Mouse (Mus musculus) stomach, embryonic 16.5 days (tissue): ENCODE measurements at regions not wholly inside any gene's neighbourhood (a gene's known extent, or its start where the extent isn't known, plus 50 kb on each side); places are given as distances from the start of the nearest gene placed in this dataset.
A peak's percentile ranks its signal among the peaks of the same experiment; 100 is the strongest.
"Not testable (repeated sequence)": the region's sequence is repeated elsewhere in the genome, so short reads cannot be mapped to it uniquely, and the experiment has no call there.

Experiments
- ATAC-seq: fragments of 200-750 bp; cut with Nextera tagmentation; 2 replicates; pipeline ENCODE4 v1.8.0; 2017; ENCODE audit warnings: moderate number of reproducible peaks, moderate TSS enrichment; ENCODE audit not compliant: insufficient read depth, low FRiP score
- H3K27ac ChIP-seq: fragments of 300-500 bp; sonication (generic); 2 replicates; pipeline ENCODE4 v1.5.1; 2014; ENCODE audit warnings: low read length
- H3K27me3 ChIP-seq: fragments of 300-500 bp; sonication (generic); 2 replicates; pipeline ENCODE4 v1.6.1; 2014; ENCODE audit warnings: low read length, control low read depth, mixed read lengths; ENCODE audit not compliant: control insufficient read depth, insufficient read depth
- H3K36me3 ChIP-seq: fragments of 300-500 bp; sonication (generic); 2 replicates; pipeline ENCODE4 v1.6.1; 2014; ENCODE audit warnings: low read length; ENCODE audit not compliant: control insufficient read depth, insufficient read depth
- H3K4me1 ChIP-seq: fragments of 300-500 bp; sonication (generic); 2 replicates; pipeline ENCODE4 v1.6.1; 2014; ENCODE audit warnings: low read length, control low read depth, mixed read lengths; ENCODE audit not compliant: control insufficient read depth, insufficient read depth
- H3K4me2 ChIP-seq: fragments of 300-500 bp; sonication (generic); 2 replicates; pipeline ENCODE4 v1.6.1; 2014; ENCODE audit warnings: low read depth, low read length, mixed read lengths
- H3K4me3 ChIP-seq: fragments of 300-500 bp; sonication (generic); replicated peaks from 2 replicates; pipeline ENCODE4 v1.5.1; 2014; ENCODE audit warnings: mild to moderate bottlenecking, low read length
- H3K9ac ChIP-seq: fragments of 300-500 bp; sonication (generic); 2 replicates; pipeline ENCODE4 v1.6.1; 2014; ENCODE audit warnings: low read length
- H3K9me3 ChIP-seq: fragments of 300-500 bp; sonication (generic); replicated peaks from 2 replicates; pipeline ENCODE4 v1.6.1; 2016; ENCODE audit warnings: low read length, control low read depth; ENCODE audit not compliant: control insufficient read depth
- WGBS: fragments of 180-500 bp; shearing (Covaris S2); extraction: QIAGEN DNeasy Blood & Tissue Kit; methylation state at CpG from one replicate; pipeline ENCODE4 v1.1.7; 2014; 5-methylcytosine and 5-hydroxymethylcytosine counted together

DNA sequence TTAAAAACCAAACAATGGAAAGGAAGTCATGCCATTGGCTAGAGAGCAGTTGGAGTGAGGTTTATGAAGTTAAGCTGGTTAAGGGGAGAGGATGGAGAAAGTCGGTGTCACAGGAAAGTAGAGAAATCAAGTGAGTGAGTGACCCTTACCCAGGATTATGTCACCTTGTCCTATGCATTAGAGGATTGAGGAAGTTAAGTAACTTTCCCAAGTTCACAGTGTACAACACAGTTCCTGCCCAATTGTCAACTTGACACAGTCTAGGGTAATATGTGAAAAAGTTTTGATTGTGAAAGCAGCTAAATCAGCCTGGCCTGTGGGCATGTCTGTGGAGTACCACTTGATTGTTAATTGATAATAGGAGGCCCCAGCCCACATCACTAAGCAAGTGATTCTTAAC is 156.0 kb upstream of the Creb1 start:
- ATAC-seq = not testable (repeated sequence)

DNA sequence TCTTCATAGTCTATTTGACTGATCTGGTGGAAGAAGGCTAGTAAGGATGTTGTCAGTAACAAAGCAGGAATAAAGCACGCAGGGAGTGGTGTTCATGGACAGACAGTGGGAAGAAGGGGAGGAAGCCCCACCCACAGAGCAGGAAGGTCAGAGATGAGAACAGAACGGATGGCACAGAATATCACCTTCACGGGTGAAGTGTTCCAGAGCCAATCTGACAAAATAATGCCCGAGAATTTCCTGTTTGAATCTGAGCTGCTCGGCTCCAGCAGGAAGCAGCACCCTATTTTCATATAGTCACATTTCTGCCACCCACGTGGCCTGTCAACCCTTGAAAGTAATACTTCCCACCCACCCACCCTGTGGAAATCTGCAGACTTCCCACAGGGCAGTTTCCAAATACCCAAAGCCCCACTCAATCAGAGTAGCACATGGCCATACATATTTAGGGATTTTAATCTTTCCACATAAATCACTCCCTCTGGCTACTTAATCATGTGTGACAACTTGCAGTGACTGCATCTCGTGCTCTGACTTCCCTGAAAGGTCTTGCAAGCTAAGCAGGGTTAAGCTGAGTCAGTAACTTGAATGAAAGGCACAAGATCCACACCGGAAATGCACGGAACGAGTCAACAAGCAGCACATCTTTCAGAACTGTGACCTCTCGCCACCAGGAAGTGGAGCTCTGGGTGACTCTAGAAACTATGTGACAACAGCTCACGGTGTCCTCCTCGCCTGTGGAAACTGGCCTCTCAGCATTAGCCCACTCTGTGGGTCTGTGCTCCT is 158.0 kb upstream of the Creb1 start:
- WGBS = 56% methylated on average over 13 of the region's 13 CpGs
- no peaks in the 10 kb centered on the region for H3K27me3 ChIP-seq
- no peak for ATAC-seq

More for the DNA sequence above, 156.0 kb upstream of the Creb1 start:
- H3K4me3 ChIP-seq, H3K4me2 ChIP-seq, H3K9me3 ChIP-seq, H3K27ac ChIP-seq, H3K27me3 ChIP-seq, H3K4me1 ChIP-seq, H3K9ac ChIP-seq, H3K36me3 ChIP-seq: not testable (repeated sequence)
- WGBS = 88% methylated on average over 1 of the region's 1 CpGs

DNA sequence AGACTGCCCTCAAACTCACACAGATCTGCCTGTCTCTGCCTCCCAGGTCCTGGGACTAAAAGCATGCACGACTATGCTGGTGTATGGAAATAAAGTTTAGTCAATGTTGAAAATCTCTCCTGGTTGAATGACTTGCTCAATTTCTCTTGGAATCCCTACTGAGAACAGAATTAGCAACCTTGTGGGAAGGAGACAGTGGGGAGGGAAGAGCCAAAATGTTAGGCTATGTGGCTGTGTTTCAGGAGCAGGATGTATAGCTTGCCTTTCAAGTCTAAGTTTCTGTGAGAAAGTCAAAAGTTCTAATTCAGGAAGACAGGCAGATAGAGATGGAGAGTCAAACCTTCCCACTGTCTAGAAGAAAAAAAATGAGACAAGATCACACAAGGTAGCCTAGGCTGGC is 168.3 kb upstream of the Creb1 start:
- Histone ChIP-seq H3K27me3 (no peaks in the 10 kb centered on the region), H3K9ac (no peak overlapping the region), H3K4me3 (no peak overlapping the region), H3K4me1 (no peaks in the 10 kb centered on the region), H3K27ac (no peak overlapping the region), H3K9me3 (no peaks in the 10 kb centered on the region), H3K4me2 (no peak overlapping the region), H3K36me3 (no peaks in the 10 kb centered on the region)
- ATAC-seq = no peak
- WGBS = 77% methylated on average over 1 of the region's 1 CpGs

More for the DNA sequence above, 158.0 kb upstream of the Creb1 start:
- Histone ChIP-seq H3K4me1 (no peaks in the 10 kb centered on the region), H3K27ac (no peak overlapping the region), H3K4me2 (no peak overlapping the region), H3K9me3 (no peaks in the 10 kb centered on the region), H3K36me3 (no peaks in the 10 kb centered on the region), H3K9ac (no peak overlapping the region), H3K4me3 (no peak overlapping the region)

DNA sequence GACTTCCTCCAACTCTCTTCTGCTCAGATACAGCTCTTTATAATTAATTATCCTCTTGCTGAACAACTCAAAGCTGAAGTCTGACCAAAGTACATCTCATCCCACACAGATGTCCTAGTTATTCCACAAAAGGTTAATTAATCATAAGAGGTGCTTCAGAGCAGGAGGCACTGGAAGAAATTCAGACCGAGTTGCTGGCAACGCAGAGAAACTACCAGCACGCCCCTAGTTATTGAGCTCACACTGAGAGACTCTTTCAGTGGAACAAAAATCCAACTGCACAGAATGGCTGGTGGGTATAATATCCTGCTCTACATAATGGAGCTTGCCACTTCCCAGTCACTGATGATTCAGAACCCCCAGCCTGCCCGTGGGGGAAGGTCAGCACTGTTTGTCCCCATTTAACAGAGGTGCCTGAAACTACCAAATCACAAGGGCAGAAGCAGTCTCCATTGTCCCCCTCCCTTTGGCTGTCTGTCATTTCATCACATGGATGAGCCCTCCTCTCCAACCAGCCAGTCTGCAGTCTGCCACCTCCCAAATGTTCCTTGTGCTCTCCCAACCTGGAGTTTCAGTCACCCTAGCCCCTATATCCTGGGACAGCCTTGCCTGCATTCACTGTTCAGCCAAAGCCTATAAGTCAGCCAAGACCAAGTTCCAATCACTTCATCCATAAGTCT is 170.3 kb upstream of the Creb1 start:
- Histone ChIP-seq H3K27me3 (no peaks in the 10 kb centered on the region), H3K9me3 (no peaks in the 10 kb centered on the region), H3K27ac (no peak overlapping the region), H3K4me3 (no peak overlapping the region), H3K36me3 (no peaks in the 10 kb centered on the region), H3K4me2 (no peak overlapping the region), H3K9ac (no peak overlapping the region), H3K4me1 (no peaks in the 10 kb centered on the region)
- ATAC-seq = no peak
- 70% methylated on average over 4 of the region's 4 CpGs for WGBS

DNA sequence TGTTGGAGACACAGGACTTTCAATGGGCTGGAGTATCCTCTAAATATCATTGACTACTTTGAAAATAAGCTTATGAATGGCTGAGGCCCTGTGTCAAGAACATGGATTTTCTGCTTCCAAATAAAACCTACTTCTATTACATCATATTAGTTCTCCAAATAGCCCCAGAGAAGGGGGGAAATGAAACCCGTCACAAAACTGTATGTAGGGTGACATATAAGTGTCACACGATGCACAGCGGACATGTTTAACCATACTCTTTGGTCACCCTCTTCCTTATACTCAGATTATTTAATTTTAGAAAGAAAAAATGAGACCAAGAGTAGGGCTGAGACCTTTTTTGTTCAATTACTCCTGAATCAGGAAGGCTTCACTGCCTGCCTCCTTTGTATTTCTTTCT is 189.2 kb upstream of the Creb1 start:
- WGBS = 78% methylated on average over 3 of the region's 3 CpGs
- Histone ChIP-seq H3K4me3 (no peak overlapping the region), H3K36me3 (no peaks in the 10 kb centered on the region), H3K9ac (no peak overlapping the region), H3K27me3 (no peaks in the 10 kb centered on the region), H3K4me2 (no peak overlapping the region), H3K9me3 (no peaks in the 10 kb centered on the region), H3K4me1 (no peaks in the 10 kb centered on the region), H3K27ac (no peak overlapping the region)
- ATAC-seq = no peak

DNA sequence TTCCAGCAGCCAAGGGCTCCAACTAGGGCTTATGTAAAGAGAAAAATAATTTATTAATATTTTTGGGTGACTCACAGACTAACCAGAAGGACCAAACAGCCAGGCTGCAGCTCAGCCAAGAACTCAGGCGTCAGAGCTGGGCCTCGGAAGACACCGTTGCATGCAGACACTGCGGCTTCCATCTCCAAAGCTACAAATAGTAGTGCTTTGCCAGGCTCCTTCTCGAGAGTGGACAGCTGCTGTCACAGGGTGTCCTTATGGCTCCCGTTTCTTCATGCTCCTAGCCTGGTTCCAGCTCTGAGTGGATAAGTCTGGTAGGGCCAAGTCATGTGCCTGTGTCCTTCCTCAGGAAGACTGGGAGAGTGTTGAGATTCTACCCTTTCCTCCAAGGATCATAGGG is 190.8 kb upstream of the Creb1 start:
- Histone ChIP-seq H3K4me3 (no peak overlapping the region), H3K27me3 (no peaks in the 10 kb centered on the region), H3K9ac (no peak overlapping the region), H3K4me1 (no peaks in the 10 kb centered on the region), H3K4me2 (no peak overlapping the region), H3K27ac (no peak overlapping the region), H3K9me3 (no peaks in the 10 kb centered on the region), H3K36me3 (no peaks in the 10 kb centered on the region)
- WGBS = 77% methylated on average over 6 of the region's 6 CpGs
- ATAC-seq = no peak

DNA sequence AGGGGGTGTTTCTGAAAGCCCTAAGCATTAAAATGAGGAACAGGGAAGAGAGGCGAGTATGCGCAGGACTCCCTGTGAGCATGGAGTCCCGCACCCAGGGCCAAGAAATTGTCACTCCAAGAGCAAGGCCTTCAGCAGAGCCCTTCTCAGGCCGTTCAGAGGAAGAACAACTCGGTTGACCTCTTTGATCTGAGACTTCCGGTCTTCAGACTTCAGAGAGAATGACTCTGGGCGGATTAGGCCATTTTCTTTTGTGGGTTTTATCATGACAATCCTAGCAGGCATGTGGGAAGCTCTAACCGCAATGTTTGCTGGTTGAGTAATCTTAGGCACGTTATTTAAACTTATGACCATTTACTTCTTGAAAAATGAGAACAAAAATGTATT is 193.9 kb upstream of the Creb1 start:
- no peaks in the 10 kb centered on the region for H3K36me3 ChIP-seq
- H3K4me1 ChIP-seq = no peaks in the 10 kb centered on the region
- H3K9ac ChIP-seq = no peak overlapping the region
- no peak for ATAC-seq
- H3K27ac ChIP-seq = no peak overlapping the region
- peak overlapping the region; percentile 23; the same call in 1 of the 2 replicates for H3K4me2 ChIP-seq
- H3K4me3 ChIP-seq = no peak overlapping the region
- no peaks in the 10 kb centered on the region for H3K9me3 ChIP-seq
- 40% methylated on average over 9 of the region's 9 CpGs for WGBS
- no peaks in the 10 kb centered on the region for H3K27me3 ChIP-seq

DNA sequence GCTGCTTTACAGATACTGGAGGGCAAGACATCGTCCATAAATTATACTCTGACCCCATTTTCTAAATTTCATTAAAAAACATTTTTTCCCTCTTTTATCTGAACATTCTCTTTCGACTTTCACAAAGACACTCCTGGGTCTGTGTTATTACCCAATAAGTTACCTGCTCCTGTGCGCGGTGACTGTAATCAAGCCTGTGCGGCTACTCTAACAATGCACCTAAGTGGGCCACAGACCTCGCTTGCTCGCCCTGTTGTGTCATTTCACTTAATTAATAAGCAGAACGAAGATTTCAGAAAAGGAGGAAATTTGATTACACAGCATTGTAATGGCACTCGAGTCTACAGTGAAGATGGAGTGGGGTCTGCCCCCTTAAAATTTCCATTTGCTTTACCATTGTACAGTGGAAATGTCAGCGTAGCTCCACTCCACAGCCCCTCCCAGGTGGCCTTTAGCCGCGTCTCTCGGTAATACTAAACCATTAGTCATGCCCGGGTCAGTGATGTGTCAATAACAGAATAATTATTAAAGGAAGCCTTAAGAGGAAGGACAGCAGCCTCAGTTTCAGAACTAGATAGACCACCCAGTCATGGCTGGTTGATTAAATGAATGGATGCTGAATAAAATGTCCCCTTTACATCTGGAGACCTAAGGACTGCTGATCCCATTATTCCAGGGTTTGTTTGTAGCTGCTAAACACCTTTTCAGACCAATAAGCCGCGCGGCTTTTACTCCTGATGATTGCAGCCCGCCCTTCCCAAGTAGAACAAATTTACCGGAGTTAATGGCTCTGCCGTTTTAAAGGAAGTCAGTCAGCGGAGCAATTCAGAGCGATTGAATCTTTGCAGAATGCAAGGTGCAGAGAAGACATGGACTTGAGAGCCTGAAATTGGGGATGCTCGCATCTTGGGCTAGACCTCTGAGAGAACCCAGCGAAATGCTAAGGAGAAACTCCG is 194.5 kb upstream of the Creb1 start:
- Histone ChIP-seq H3K9ac (no peak overlapping the region), H3K9me3 (no peaks in the 10 kb centered on the region), H3K4me1 (no peaks in the 10 kb centered on the region), H3K4me2 (peak overlapping the region; percentile 23; the same call in 1 of the 2 replicates), H3K27ac (no peak overlapping the region), H3K36me3 (no peaks in the 10 kb centered on the region), H3K27me3 (no peaks in the 10 kb centered on the region), H3K4me3 (no peak overlapping the region)
- WGBS = 58% methylated on average over 25 of the region's 25 CpGs
- ATAC-seq = no peak

DNA sequence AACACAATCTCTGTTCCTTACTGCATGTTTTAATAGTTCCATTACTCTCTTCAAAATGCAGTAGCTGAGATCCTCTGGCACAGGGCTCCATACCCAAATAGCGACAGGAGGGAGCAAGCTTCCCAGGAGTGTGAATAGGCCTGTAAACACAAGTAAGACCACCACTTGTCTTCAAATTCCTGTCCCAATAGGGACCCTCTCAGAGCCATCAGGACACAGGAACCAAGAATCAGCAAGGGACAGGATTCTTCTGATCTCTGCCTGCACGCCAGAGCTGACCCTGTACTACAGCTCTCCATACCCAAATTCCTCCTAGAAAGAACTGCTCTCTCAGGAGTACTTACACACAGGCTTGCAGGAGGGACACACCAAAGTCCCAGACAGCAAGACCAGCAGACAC is 200.9 kb upstream of the Creb1 start:
- H3K4me2 ChIP-seq = no peak overlapping the region
- no peaks in the 10 kb centered on the region for H3K9me3 ChIP-seq
- no peaks in the 10 kb centered on the region for H3K36me3 ChIP-seq
- H3K4me1 ChIP-seq = no peaks in the 10 kb centered on the region
- 87% methylated on average over 2 of the region's 2 CpGs for WGBS
- no peak overlapping the region for H3K9ac ChIP-seq
- no peak overlapping the region for H3K27ac ChIP-seq
- no peak for ATAC-seq
- no peak overlapping the region for H3K4me3 ChIP-seq
- no peaks in the 10 kb centered on the region for H3K27me3 ChIP-seq
